Mouse (Mus musculus) thymus, postnatal 25 days (tissue): ENCODE measurements around the gene Tjp2.
"Not testable (repeated sequence)": the region's sequence is repeated elsewhere in the genome, so short reads cannot be mapped to it uniquely, and the experiment has no call there.

Source experiments
- DNase-seq: peaks from one replicate; pipeline ENCODE4 v3.0.0; 2022

Gene Tjp2

DNA sequence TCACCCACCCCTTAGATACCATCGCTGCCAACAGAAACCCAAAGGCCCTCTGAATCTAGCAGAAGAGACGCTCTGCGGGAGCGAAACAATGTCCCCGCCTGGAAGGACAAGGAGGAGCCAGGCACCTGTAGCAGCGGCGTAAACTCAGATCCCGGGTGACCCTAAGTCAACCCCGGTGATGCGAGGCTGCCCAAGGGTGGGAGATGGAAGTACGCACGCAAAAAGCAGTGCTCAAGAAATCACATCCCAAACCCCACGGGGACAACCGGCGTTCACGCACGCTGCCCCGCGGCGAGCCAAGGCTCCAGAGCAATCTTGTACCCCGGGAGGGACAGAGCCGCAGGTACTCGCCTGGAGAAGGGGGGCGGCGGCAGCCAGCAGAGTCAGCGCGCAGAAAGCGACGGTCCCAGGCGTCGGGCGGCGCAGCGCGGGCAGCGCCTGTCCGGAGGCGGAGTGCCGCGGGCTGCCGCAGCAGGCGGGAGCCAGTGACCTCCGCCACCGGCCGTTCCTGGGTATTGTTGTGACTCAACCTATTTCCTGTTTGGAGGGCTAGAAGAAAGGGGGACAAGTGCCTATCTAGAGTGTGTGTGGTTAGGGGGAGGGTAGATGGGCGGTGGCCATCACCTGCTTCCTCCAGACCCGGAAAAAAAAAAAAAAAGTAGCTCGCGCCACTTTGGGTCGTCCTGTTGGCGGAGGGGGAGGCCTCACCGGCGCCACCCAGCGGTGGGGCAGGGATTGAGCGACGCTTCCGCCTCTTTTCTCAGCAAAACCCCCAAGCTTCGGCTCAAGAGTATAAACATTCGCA is at the start of gene Tjp2:
Gene Tjp2, minus strand, starts transcription at position 531 of the 805 bp plus-strand sequence.
- DNase-seq, result peak; percentile 33

DNA sequence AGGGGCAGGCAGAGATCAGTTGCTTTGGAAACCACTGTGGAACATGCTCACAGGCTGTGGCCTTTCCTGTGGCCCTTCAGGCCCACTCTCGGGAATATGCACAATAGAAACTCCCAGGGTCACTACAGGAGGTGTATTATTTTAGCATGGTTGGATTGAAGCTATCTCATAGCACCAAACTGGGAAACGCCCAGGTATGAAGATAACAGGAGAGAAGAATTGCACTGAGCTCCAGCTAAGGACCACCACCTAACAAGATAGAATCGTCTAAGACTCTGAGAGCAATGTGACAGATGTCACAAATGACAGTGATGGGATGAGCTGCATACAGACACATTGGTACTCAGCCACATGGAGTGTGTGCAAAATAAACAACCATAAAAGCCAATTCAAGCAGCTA is 49.5 kb upstream of the Tjp2 start:
- no peak for DNase-seq

DNA sequence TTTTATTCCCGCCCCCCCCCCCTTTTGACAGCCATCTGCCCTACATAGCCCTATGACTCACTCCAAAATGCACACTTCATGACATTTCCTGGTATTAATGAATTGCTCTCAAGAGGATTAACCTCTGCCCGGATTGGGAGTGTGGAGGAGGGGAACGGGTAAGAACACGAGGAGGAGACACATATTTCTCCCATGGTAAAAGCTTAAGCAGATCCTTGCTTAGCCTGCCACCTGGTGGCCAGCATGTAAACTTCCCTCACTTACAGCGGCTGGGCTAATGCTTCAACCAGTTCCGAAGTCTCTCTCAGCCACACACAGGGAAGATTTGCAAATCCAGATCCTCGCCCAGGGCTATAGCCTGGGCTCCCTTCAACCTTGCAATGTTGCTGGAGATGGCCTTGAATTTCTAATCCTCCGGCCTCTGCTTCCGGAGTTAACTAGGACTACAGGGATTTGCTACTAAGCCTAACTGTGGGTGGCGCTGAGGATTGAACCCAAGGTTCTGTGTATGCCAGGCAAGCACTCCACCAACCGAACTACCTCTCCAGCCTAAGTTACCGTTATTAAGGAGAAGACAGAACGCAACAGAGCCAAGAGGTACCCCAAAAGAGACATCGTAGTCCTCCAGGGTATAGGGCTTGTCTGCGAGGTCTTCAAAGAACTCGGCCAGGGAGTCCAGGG is 47.1 kb upstream of the Tjp2 start:
- DNase-seq, result peak; percentile 69

DNA sequence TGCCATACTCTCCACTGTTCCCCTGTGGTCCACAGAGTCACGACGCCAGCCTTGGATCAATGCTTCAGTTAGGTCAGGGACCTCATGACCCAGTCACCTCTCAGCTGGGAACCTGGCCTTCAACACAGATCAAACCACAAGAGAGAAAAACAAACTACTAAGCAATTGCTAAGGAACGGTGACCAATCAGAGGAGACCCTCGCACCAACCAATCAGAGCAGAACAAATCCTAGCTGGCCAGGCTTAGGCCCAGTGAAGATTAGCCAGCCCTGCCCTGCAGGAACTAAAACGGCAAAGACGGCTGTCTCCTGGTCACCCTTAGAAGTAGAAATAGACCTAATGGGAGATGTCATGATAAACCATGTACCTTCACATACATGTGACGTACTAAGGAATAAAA is 46.5 kb upstream of the Tjp2 start:
- no peak for DNase-seq

DNA sequence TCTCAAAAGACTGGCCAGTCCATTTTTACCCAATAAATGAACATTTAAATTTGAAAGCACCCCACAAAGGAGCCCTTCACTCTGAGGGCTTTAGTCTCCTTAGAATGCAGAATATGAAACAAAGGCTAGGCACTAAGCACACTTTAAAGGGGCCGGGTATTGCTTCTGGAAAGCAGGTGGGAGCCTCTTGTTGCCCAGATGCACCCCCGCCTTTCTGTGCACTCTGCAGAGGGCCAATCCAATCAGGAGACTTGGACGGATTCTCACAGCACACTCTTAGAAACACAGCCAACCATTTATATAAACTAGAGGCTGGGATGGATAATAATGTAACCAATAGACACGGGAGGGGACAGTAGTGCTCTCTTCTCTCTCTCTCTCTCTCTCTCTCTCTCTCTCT is 43.7 kb upstream of the Tjp2 start:
- no peak for DNase-seq

DNA sequence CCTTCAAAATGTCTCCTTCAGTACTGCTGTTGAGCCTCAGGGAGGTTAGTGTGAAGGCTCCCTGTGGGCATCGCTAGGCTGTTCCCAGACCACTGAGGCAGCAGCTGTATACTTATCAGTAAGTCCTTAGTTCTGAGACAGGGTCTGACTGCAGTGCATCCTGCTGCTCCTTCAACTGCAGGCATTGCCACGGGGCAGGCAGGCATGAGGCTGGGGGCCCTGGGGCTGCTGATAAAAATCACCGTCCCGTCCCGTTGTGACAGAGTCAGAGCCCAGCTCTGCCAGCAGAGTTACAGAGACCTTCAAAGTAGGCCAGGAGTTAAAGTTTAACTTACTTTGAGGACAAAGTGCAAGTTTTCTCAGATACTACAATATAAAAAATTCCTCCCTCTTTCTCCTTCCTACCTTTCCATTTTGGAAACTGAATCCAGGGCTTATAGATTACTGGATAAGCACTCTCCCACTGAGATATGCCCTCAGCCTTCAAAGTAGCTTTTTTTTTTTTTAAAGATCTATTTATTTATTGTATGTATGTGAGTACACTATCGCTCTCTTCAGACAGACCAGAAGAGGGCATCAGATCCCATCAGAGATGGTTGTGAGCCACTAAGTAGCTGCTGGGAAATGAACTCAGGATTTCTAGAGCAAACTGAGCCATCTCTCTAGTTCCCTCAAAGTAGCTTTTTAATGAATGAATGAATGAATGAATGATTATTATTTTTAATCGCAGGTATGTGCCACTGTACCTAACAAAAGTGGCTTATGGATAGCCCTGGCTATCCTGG is 41.4 kb upstream of the Tjp2 start:
- no peak for DNase-seq

DNA sequence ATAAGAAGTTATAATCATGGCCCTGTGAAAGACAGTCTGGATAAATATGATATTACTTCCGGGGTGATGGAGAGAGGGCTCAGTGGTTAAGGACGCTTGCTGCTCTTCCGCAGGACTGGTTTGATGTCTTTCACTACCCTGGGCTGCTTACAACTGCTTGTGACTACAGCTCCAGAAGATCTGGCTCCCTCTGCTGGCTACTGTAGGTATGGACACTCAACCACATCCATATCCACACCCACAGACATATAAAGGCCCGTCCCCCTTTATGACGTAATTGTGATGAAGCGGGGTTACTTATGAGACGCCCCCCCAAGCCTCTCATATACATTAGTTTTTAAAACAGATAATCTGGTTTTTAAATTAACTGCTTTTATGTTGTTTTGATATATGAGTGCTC is 40.2 kb upstream of the Tjp2 start:
- DNase-seq, result peak; percentile 71

DNA sequence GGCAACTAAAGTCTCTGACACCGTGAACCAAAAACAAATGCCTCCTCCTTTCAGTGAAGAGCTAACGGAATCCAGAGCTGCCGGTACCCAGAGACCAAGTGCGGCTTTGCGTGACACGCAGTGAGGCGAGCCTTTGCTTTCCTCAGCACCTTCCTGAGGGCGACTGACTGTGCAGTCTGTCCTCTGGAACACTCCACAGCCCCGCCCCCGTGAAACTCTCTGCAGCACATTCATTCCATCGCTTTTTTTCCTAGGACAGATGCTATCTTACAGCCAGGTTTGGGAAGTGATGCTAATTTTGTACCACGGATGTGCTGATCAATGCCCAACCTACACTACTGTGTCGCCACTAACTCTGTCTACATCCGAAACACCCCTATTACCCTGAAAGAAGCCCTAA is 37.9 kb upstream of the Tjp2 start:
- DNase-seq, result no peak

DNA sequence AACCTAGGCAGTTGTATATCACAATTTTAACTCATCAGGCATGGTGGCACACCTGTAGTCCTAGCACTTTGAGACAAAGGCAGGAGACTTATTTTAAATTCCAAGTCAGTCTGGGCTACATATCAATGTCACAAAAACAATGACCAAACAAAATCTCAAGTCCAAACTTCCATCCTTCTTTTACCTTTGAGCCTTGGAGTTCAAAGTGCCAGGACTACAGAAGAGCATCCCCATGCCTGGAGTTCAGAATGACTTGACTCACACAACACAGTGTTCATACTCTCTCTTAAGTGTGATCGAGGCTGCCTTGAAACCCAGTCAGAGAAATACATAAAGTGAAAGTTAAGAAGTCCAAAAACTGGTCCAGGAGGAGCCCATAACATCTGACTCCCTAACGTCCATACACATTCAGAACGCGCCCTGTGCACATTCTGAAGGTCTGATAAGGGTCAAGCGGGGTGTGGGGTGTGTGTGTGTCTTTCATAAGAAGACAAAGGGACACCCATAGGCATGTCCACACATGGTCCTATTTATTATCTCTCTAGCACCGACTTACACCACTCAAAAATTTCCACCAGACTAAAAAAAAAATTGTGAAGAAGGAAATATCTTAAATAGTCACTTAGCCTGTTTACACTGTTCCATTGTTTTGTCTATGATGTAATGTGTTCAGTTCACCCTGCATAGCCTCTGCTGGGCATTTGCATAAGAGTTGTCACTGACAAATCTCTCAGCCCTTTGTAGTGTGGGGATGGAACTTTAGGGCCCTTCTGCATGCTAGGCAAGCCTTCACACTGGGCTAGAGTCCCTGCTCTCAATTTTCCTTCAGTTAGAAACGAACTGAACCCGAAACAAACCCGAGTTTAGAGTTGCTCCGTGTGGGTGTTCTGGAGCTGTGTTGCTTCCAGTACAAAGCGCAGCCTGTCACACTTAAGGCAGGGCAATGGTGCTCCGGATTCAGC is 34.8 kb upstream of the Tjp2 start:
- no peak for DNase-seq

DNA sequence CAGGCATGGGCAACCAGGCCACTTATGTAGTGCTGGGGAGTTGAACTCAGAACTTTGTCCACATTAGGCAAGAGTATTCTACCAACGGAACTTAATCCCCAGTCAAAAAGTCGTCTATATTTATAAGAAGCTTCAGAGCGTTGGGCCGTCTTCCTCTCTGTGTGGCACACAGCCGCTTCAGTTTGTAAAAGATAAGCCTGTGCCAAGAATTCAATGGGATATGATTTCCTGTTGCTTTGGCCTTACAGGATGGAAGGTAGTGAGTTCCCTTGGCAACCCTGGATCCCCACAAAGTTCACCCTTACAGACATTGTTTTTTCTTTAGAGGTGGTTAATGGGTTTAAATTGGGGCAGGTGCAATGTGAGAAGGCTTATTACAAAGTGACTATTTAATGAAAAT is 33.5 kb upstream of the Tjp2 start:
- DNase-seq, result no peak

DNA sequence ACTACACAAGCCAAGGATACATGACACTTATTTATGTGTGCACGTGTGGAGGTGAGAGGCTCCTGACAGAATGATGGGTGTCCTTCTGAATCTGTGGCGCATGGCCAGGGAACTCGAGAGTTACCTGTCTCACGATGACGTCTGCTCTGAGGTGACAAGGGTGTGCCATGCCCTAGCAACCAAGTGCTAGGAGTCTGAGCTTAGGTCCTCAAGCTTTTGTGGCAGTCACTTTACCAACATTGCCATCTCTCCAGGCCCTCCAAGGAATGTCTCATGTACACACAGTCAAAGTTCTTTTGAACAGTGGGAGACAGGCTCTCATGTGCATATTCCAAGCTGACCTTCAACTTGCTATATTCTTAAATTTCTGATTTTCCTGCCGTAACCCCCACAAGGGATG is 33.1 kb upstream of the Tjp2 start:
- DNase-seq, result no peak

DNA sequence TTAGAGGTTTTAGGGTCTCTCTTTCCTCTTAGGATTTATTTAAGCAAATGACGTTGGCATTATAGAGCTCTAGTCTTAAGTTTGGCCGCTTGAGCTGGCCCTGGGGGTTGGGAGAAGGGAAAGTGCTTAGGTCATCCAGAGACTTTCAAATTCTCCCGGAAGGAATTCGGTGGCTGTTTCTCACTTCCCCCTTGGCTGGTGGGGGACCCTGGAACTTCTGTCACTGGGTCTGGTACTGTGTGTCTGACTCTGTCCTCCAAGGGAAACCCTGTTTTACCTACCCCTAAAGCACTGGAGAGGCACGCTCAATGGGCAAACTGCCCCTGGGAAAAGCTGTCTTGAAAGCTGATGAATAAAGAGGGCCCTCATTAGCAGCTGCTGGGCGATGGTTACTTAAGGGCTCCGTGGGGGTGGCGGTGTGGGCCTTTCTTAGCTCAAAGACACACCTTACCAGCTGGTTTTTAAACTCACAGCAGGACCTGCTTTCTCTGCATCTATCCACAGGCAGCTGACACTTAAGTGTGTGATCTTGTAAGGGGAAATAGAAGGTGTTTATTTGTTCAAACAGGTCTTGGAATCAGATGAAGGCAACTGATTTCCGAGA is 28.9 kb upstream of the Tjp2 start:
- DNase-seq, result no peak

DNA sequence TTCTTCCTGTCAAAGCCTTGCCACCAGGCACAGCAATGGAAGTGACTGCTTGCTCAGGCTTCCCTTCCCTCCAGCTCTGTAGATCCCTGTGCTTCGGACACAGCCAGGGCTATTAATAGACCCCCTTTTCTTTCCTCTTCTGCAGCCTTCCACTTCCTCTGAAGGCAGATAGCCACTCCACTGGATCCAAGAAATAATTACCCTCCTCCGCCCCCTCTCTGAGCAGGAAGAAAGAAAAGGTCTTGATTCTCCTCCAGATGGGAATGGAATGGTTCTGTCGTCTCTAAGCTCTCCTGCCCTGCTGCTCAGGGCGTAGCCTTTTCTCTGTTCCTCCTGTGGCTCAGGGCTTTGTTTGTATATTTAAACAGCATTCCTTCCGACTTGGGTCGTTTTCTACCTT is 27.0 kb upstream of the Tjp2 start:
- DNase-seq, result no peak

DNA sequence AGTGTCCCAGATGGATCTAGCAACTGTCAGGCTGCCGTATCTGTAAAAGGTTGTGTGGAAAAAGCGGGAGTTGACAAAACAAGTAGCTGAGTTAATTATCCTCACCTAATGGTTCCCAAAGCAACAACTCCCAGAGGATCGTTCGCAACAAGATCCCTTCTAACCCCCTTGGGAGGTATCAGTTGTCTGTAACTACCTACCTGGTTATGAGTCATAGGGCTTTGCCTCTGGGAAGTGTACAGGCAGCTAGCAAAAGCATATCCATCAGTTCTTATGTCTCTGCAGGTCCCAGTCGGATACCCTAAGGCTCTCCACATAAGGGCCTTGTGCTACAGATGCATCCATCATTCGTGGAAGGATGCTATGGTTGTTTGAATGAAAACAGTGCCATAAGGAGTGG is 18.5 kb upstream of the Tjp2 start:
- no peak for DNase-seq

DNA sequence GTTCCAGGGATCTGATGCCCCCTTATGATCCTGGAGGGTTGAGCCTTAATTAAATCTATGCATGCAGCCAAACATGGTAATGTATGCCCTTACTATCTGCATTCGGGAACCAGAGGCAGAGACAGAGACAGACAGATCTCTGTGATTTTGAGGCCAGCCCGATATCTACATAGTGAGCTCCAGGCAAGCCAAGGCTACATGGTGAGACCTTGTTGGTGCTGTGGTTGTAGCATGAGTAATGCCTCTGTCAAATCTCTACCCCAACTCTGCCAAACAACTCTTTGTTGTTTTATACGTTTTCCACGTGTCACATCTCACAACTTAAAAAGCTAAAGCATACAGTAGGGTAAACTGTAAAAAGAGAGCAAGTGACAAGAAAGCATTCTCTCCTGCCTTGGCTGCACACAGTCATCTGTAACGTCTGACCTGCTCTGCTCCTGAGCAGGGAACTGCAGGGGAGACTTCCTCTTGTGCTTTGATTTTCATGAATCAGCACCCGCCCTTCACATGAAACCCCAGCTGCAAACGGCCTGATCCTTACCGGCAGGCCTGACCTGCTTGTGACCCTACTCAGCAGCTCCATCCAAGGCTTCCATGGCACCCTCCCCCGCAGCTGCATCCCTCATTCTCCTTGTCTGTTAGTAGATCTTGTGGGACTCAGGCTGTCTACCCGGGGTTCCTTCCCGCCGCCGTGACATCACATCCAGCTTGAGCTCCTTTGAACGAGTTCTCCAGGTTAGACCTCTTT is 17.1 kb upstream of the Tjp2 start:
- DNase-seq, result no peak

DNA sequence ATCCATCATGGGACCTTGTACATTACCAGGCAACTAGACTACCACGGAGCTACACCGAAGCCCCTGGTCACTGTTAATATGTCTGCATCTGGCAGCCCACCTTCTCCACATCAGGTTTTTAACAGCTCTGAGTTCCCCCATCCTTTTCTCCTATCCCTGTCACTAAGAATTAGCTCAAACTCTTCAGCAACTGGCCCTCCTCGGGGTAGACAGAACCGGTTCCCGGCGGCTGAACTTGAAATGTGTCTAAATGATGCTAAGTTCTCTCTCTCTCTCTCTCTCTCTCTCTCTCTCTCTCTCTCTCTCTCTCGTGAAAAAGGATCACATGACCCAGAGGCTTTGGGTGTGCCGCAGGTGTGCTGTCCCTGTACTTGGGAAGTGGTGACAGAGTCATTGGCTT is 16.4 kb upstream of the Tjp2 start:
- no peak for DNase-seq

DNA sequence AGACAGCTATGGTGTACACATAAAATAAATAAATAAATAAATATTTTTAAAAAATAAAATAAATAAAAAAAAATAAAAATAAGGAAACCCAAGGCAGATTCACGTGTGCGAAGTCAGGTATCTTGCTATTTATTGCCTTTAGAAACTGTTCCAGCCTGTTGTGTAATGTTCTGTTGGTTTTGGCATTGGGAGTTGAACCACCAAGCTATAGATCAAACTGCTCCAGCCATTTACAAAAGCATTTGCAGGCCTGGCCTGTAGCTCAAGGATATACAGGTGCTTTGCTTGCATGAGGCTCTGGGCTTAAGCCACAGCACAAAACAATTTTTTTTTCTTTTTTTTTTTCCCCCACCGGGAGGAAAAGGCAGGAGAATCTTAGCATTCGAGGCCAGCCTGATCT is 13.2 kb upstream of the Tjp2 start:
- no peak for DNase-seq

DNA sequence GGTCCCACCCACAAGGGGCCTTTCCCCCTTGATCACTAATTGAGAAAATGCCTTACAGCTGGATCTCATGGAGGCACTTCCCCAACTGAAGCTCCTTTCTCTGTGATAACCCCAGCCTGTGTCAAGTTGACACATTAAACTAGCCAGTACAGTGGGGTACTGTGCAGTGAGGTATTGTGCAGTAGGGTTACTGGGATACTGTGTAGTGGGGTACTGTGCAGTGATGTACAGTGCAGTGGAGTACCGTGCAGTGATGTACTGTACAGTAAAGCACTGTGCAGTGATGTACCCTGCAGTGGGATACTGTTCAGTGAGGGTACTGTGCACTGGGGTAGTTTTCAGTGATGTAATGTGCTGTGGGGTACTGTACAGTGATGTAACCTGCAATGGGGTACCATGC is 7.5 kb upstream of the Tjp2 start:
- not testable (repeated sequence) for DNase-seq

DNA sequence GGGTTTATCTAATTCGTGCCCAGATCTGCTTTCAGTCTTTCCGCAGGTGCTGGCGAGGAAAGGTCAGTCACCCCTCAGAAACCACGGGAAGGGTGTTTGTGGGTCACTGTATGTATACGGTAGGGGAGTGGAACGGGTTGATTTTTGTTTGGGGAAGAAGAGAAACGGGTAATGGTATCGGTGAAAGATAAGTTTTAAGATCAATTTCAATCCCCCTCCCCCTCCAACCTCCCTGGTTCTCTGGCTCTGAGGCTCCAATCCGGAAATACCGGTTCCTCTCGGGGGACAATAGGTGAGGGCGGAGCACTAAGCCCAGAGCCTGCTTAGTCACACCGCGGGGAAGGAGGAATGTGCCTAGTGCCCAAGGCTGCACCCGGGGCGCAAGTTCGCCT is 471 bp upstream of the Tjp2 start:
- DNase-seq, result peak; percentile 11

DNA sequence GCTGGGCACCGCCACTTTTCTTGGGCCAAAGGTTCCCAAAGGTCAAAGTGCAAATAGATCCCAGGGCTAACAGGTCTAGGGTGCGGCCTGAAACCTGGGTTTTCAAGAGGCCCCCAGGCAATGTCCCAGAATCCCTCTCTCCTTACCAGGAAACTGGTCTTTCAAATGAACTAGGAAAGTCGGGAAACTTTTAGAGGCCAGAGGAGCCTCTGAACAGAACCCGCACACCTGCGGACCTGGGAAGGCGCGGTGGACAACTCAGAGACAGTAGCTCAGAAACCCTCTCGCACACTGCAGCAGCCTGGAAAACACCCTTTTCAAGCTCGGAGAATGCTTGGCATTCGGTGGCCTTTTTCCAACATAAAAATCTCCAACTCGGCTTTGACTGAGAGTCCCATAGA is 979 bp downstream of the Tjp2 start:
- DNase-seq, result no peak

DNA sequence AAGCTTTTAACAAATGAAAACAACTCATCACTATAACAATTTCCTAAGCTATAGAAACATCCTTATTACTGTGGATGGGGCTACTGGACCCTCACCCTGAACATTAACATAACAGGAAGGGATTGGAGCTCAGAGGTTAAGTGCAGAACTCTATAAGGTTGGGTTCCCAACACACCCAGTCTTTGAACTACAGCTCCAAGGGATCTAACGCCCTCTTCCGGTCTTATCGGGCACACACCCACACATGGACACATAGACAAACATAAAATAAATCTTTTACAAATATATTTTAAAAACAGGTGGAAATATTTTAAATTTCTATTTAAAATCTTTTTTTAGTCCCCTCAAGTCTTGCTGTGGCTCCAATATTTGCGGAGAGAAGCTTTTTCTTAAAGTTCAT is 3.4 kb downstream of the Tjp2 start:
- no peak for DNase-seq
